Mouse (Mus musculus): ENCODE data around the gene Arsb. TPM values are rescaled to one million over a fixed set of nuclear protein-coding genes. Genes with fewer than 3 reads are reported as not detected.

Gene Arsb
- polyA plus RNA-seq (2016; fragmentation: Nextera tagmentation; extraction: Ambion mirVana): 9.8 and 10.3 TPM in 2 replicates

- peak within 1 kb of the TSS; percentile 54 for H3K4me3 ChIP-seq
- H3K27ac ChIP-seq (replicated peaks): peak within 1 kb of the TSS; percentile 84
- peak within 1 kb of the TSS; percentile 63 for H3K4me2 ChIP-seq (replicated peaks)
- H3K4me1 ChIP-seq: peaks cover 9% of the 10 kb centered on the region; the same call in 1 of the 2 replicates
- 0% methylated on average over 66 of the region's 66 CpGs for WGBS
- peak; percentile 95 for ATAC-seq (ENCODE audit: low FRiP score, low read depth)
- H3K36me3 ChIP-seq: no peaks in the 10 kb centered on the region
- peaks cover 9% of the 10 kb centered on the region; the same call in 1 of the 2 replicates for H3K27me3 ChIP-seq
- H3K9ac ChIP-seq (replicated peaks): peak within 1 kb of the TSS; percentile 70
- no peaks in the 10 kb centered on the region for H3K9me3 ChIP-seq
Observed at GRCm38 (mm10) chr13:93771588-93772278, at the start of gene Arsb. Gene Arsb (plus strand): TSS chr13:93771630.

GRCm38 (mm10) chr13:93721916-93722315, 49.5 kb upstream of the Arsb start:
- Histone ChIP-seq H3K9ac (replicated peaks) (no peak overlapping the region), H3K27ac (replicated peaks) (no peak overlapping the region), H3K4me3 (no peak overlapping the region), H3K36me3 (no peaks in the 10 kb centered on the region), H3K4me1 (no peaks in the 10 kb centered on the region; the same call in 1 of the 2 replicates), H3K27me3 (0 out of 2 replicates have a peak, but pooled peaks cover 3% of the 10 kb centered on the region), H3K4me2 (replicated peaks) (no peak overlapping the region), H3K9me3 (no peaks in the 10 kb centered on the region)
- ATAC-seq (ENCODE audit: low FRiP score, low read depth): no peak
- WGBS: 84% methylated on average over 4 of the region's 4 CpGs

GRCm38 (mm10) chr13:93723455-93723854, 48.0 kb upstream of the Arsb start:
- Histone ChIP-seq H3K4me1 (no peaks in the 10 kb centered on the region), H3K4me3 (no peak overlapping the region), H3K9ac (replicated peaks) (no peak overlapping the region), H3K36me3 (no peaks in the 10 kb centered on the region), H3K4me2 (replicated peaks) (no peak overlapping the region), H3K27me3 (0 out of 2 replicates have a peak, but pooled peaks cover 3% of the 10 kb centered on the region), H3K27ac (replicated peaks) (no peak overlapping the region), H3K9me3 (no peaks in the 10 kb centered on the region)
- ATAC-seq (ENCODE audit: low FRiP score, low read depth): no peak
- 89% methylated on average over 3 of the region's 3 CpGs for WGBS

GRCm38 (mm10) chr13:93724206-93724605, 47.2 kb upstream of the Arsb start:
- 34% methylated on average over 2 of the region's 2 CpGs for WGBS

GRCm38 (mm10) chr13:93735131-93735636, 36.2 kb upstream of the Arsb start:
- Histone ChIP-seq H3K4me2 (replicated peaks) (no peak overlapping the region), H3K9me3 (no peaks in the 10 kb centered on the region), H3K4me1 (no peaks in the 10 kb centered on the region), H3K27ac (replicated peaks) (no peak overlapping the region), H3K27me3 (no peaks in the 10 kb centered on the region), H3K36me3 (no peaks in the 10 kb centered on the region), H3K4me3 (no peak overlapping the region), H3K9ac (replicated peaks) (no peak overlapping the region)
- 89% methylated on average over 5 of the region's 5 CpGs for WGBS
- no peak for ATAC-seq (ENCODE audit: low FRiP score, low read depth)

More at GRCm38 (mm10) chr13:93724206-93724605, 47.2 kb upstream of the Arsb start:
- Histone ChIP-seq H3K27ac (replicated peaks) (no peak overlapping the region), H3K36me3 (no peaks in the 10 kb centered on the region), H3K4me3 (no peak overlapping the region), H3K27me3 (0 out of 2 replicates have a peak, but pooled peaks cover 3% of the 10 kb centered on the region), H3K9ac (replicated peaks) (no peak overlapping the region), H3K9me3 (no peaks in the 10 kb centered on the region), H3K4me1 (no peaks in the 10 kb centered on the region), H3K4me2 (replicated peaks) (no peak overlapping the region)
- no peak for ATAC-seq (ENCODE audit: low FRiP score, low read depth)

GRCm38 (mm10) chr13:93744118-93744517, 27.3 kb upstream of the Arsb start:
- Histone ChIP-seq H3K4me2 (replicated peaks) (no peak overlapping the region), H3K27me3 (no peaks in the 10 kb centered on the region), H3K27ac (replicated peaks) (no peak overlapping the region), H3K9ac (replicated peaks) (no peak overlapping the region), H3K9me3 (no peaks in the 10 kb centered on the region), H3K36me3 (no peaks in the 10 kb centered on the region), H3K4me3 (no peak overlapping the region), H3K4me1 (0 out of 2 replicates have a peak, but pooled peaks cover 2% of the 10 kb centered on the region)
- ATAC-seq (ENCODE audit: low FRiP score, low read depth): peak; percentile 66
- WGBS: 22% methylated on average over 8 of the region's 8 CpGs

GRCm38 (mm10) chr13:93752597-93753400, 18.6 kb upstream of the Arsb start:
- Histone ChIP-seq H3K36me3 (no peaks in the 10 kb centered on the region), H3K27me3 (no peaks in the 10 kb centered on the region), H3K9me3 (no peaks in the 10 kb centered on the region), H3K27ac (replicated peaks) (peak overlapping the region; percentile 84), H3K4me3 (no peak overlapping the region), H3K9ac (replicated peaks) (no peak overlapping the region), H3K4me1 (peaks cover 24% of the 10 kb centered on the region), H3K4me2 (replicated peaks) (peak overlapping the region; percentile 24)
- WGBS: 13% methylated on average over 14 of the region's 14 CpGs
- ATAC-seq (ENCODE audit: low FRiP score, low read depth): peak; percentile 97

GRCm38 (mm10) chr13:93755084-93755483, 16.3 kb upstream of the Arsb start:
- peaks cover 33% of the 10 kb centered on the region for H3K4me1 ChIP-seq
- no peaks in the 10 kb centered on the region for H3K27me3 ChIP-seq
- H3K4me2 ChIP-seq (replicated peaks): no peak overlapping the region
- H3K9ac ChIP-seq (replicated peaks): no peak overlapping the region
- no peak overlapping the region for H3K4me3 ChIP-seq
- no peaks in the 10 kb centered on the region for H3K36me3 ChIP-seq
- no peak overlapping the region for H3K27ac ChIP-seq (replicated peaks)
- no peaks in the 10 kb centered on the region for H3K9me3 ChIP-seq
- WGBS: 89% methylated on average over 4 of the region's 4 CpGs
- ATAC-seq (ENCODE audit: low FRiP score, low read depth): no peak

- peaks cover 33% of the 10 kb centered on the region for H3K4me1 ChIP-seq
- WGBS: 90% methylated on average over 7 of the region's 7 CpGs
- H3K4me2 ChIP-seq (replicated peaks): no peak overlapping the region
Observed at GRCm38 (mm10) chr13:93756674-93757073, 14.8 kb upstream of the Arsb start.

GRCm38 (mm10) chr13:93757514-93757913, 13.9 kb upstream of the Arsb start:
- 84% methylated on average over 6 of the region's 6 CpGs for WGBS

More at GRCm38 (mm10) chr13:93756674-93757073, 14.8 kb upstream of the Arsb start:
- ATAC-seq (ENCODE audit: low FRiP score, low read depth): no peak
- no peaks in the 10 kb centered on the region for H3K9me3 ChIP-seq
- H3K36me3 ChIP-seq: no peaks in the 10 kb centered on the region
- no peaks in the 10 kb centered on the region for H3K27me3 ChIP-seq
- no peak overlapping the region for H3K27ac ChIP-seq (replicated peaks)
- H3K4me3 ChIP-seq: no peak overlapping the region
- H3K9ac ChIP-seq (replicated peaks): no peak overlapping the region

GRCm38 (mm10) chr13:93758149-93758898, 13.1 kb upstream of the Arsb start:
- Histone ChIP-seq H3K4me2 (replicated peaks) (no peak overlapping the region), H3K4me1 (peaks cover 20% of the 10 kb centered on the region), H3K27ac (replicated peaks) (peak overlapping the region; percentile 58), H3K36me3 (no peaks in the 10 kb centered on the region), H3K9me3 (no peaks in the 10 kb centered on the region), H3K4me3 (no peak overlapping the region), H3K9ac (replicated peaks) (no peak overlapping the region), H3K27me3 (no peaks in the 10 kb centered on the region)
- ATAC-seq (ENCODE audit: low FRiP score, low read depth): peak; percentile 23; the same call in 1 of the 2 replicates
- 34% methylated on average over 14 of the region's 14 CpGs for WGBS

More at GRCm38 (mm10) chr13:93757514-93757913, 13.9 kb upstream of the Arsb start:
- no peak overlapping the region for H3K4me2 ChIP-seq (replicated peaks)
- no peak for ATAC-seq (ENCODE audit: low FRiP score, low read depth)
- peaks cover 27% of the 10 kb centered on the region for H3K4me1 ChIP-seq
- H3K4me3 ChIP-seq: no peak overlapping the region
- H3K9ac ChIP-seq (replicated peaks): no peak overlapping the region
- no peaks in the 10 kb centered on the region for H3K27me3 ChIP-seq
- H3K36me3 ChIP-seq: no peaks in the 10 kb centered on the region
- H3K27ac ChIP-seq (replicated peaks): peak overlapping the region; percentile 52
- H3K9me3 ChIP-seq: no peaks in the 10 kb centered on the region
